Mouse (Mus musculus) ES-E14 (cell line): ENCODE results near the gene Tfpt.

ENCODE experiments used
- HCFC1 ChIP-seq: IDR thresholded peaks from 2 replicates; pipeline ENCODE4 v1.6.1; 2012; ENCODE audit warnings: low read length, inconsistent platforms, borderline replicate concordance; ENCODE audit not compliant: insufficient read depth
- MAFK ChIP-seq: IDR thresholded peaks from 2 replicates; pipeline ENCODE4 v1.6.1; 2014; ENCODE audit warnings: mild to moderate bottlenecking, low read depth, low read length, inconsistent platforms; ENCODE audit not compliant: insufficient read depth

- TF ChIP-seq HCFC1 (no peak), MAFK (no peak)
Measured at GRCm38 (mm10) chr7:3643843-3644242, 14.1 kb upstream of the Tfpt start.
